Mouse (Mus musculus): ENCODE measurements around the gene Lcn8.

- no peak for TF ChIP-seq CTCF (IDR thresholded peaks at IDR 0.05; ENCODE audit: control insufficient read depth, insufficient read depth, low read length)
- no peak for TF ChIP-seq POLR2A (IDR thresholded peaks at IDR 0.05; ENCODE audit: borderline replicate concordance, control insufficient read depth, low read depth, low read length)
Measured at GRCm38 (mm10) chr2:25676486-25676885, 23.6 kb downstream of the Lcn8 start, which contains the start of gene Lcn6.

Data from bone marrow, adult 2 months (tissue).